Mouse (Mus musculus) 3T3-L1 (cell line): ENCODE results near the gene Shank3.

Source experiments
- DNase-seq: peaks from one replicate; pipeline ENCODE4 v3.0.0-alpha.2; 2015; ENCODE audit warnings: low read depth, low spot score

Gene Shank3

GRCm38 (mm10) chr15:89477091-89477491 is 22.3 kb upstream of the Shank3 start, which contains the start of gene Arsa:
Arsa (minus strand) TSS chr15:89477425.
- no peak for DNase-seq

GRCm38 (mm10) chr15:89477806-89478205 is 21.6 kb upstream of the Shank3 start:
- no peak for DNase-seq

GRCm38 (mm10) chr15:89478622-89479021 is 20.8 kb upstream of the Shank3 start:
- no peak for DNase-seq

GRCm38 (mm10) chr15:89480584-89480983 is 18.8 kb upstream of the Shank3 start:
- DNase-seq, result peak; percentile 95

- no peak for DNase-seq
Observed at GRCm38 (mm10) chr15:89488182-89488581, 11.2 kb upstream of the Shank3 start.

GRCm38 (mm10) chr15:89488611-89489117 is 10.8 kb upstream of the Shank3 start:
- no peak for DNase-seq

GRCm38 (mm10) chr15:89494970-89495369 is 4.5 kb upstream of the Shank3 start:
- DNase-seq, result peak; percentile 14

- no peak for DNase-seq
Observed at GRCm38 (mm10) chr15:89496131-89496530, 3.3 kb upstream of the Shank3 start.

- DNase-seq, result no peak
Observed at GRCm38 (mm10) chr15:89496841-89497240, 2.6 kb upstream of the Shank3 start.

- no peak for DNase-seq
Observed at GRCm38 (mm10) chr15:89497391-89498048, 1.9 kb upstream of the Shank3 start.

GRCm38 (mm10) chr15:89498049-89498960 is 1.1 kb upstream of the Shank3 start:
- no peak for DNase-seq

- DNase-seq, result no peak
Observed at GRCm38 (mm10) chr15:89499784-89500220, 379 bp downstream of the Shank3 start.

- no peak for DNase-seq
Observed at GRCm38 (mm10) chr15:89500221-89500791, 883 bp downstream of the Shank3 start.

GRCm38 (mm10) chr15:89501321-89501720 is 1.9 kb downstream of the Shank3 start:
- DNase-seq, result no peak

GRCm38 (mm10) chr15:89504838-89505237 is 5.4 kb downstream of the Shank3 start:
- no peak for DNase-seq

- no peak for DNase-seq
Observed at GRCm38 (mm10) chr15:89507751-89508150, 8.3 kb downstream of the Shank3 start.

- no peak for DNase-seq
Observed at GRCm38 (mm10) chr15:89512679-89513078, 13.3 kb downstream of the Shank3 start.

- DNase-seq, result no peak
Observed at GRCm38 (mm10) chr15:89521951-89522350, 22.5 kb downstream of the Shank3 start.

- DNase-seq, result no peak
Observed at GRCm38 (mm10) chr15:89522566-89523282, 23.3 kb downstream of the Shank3 start.

- no peak for DNase-seq
Observed at GRCm38 (mm10) chr15:89523283-89523832, 23.9 kb downstream of the Shank3 start.

GRCm38 (mm10) chr15:89524001-89524571 is 24.7 kb downstream of the Shank3 start:
- no peak for DNase-seq
